Mouse (Mus musculus) liver, embryonic 14.5 days (tissue): ENCODE measurements around the gene Dnali1. TPM values are rescaled to one million over a fixed set of nuclear protein-coding genes. Genes with fewer than 3 reads are reported as not detected.

Experiments
- ATAC-seq: fragments of 200-750 bp; cut with Nextera tagmentation; 2 replicates; pipeline ENCODE4 v1.8.0; 2017; ENCODE audit warnings: moderate number of reproducible peaks, mild to moderate bottlenecking, moderate library complexity; ENCODE audit not compliant: insufficient read depth
- DNase-seq, 3 experiments: peaks; one replicate each; pipeline ENCODE4 v3.0.0-alpha.2; 2012 to 2013; ENCODE audit warnings: low read depth in 3 of 3, low spot score in 3 of 3
- H3K27ac ChIP-seq: fragments of 300-500 bp; sonication (generic); 2 replicates; pipeline ENCODE4 v1.5.1; 2014; ENCODE audit warnings: moderate library complexity, mild to moderate bottlenecking, control low read depth, inconsistent platforms
- H3K27me3 ChIP-seq: fragments of 300-500 bp; sonication (generic); 2 replicates; pipeline ENCODE4 v1.6.1; 2014; ENCODE audit warnings: mild to moderate bottlenecking, low read length, moderate library complexity; ENCODE audit not compliant: control insufficient read depth, insufficient read depth
- H3K36me3 ChIP-seq: fragments of 300-500 bp; sonication (generic); replicated peaks from 2 replicates; pipeline ENCODE4 v1.6.1; 2014; ENCODE audit warnings: low read depth; ENCODE audit not compliant: control insufficient read depth, insufficient read depth
- H3K4me1 ChIP-seq, 2 experiments: fragments of 200-500 bp in 1 of 2; fragments of 300-500 bp in 1 of 2; sonication (generic) in 1 of 2; replicated peaks; 2 replicates each; pipeline ENCODE4 v1.6.1; 2012 to 2014; ENCODE audit warnings: antibody characterized with exemption in 1 of 2, inconsistent platforms in 1 of 2, low read length in 1 of 2; ENCODE audit not compliant: control insufficient read depth in 2 of 2, insufficient read depth in 2 of 2
- H3K4me2 ChIP-seq: fragments of 300-500 bp; sonication (generic); 2 replicates; pipeline ENCODE4 v1.6.1; 2014; ENCODE audit warnings: low read depth, mild to moderate bottlenecking, control low read depth, moderate library complexity
- H3K4me3 ChIP-seq, 2 experiments: fragments of 200-500 bp in 1 of 2; fragments of 300-500 bp in 1 of 2; sonication (generic) in 1 of 2; 2 replicates each; pipeline ENCODE4 v1.5.1; 2012 to 2014; ENCODE audit warnings: low read depth in 2 of 2, low read length in 2 of 2, mild to moderate bottlenecking in 2 of 2, control low read depth in 1 of 2, inconsistent platforms in 1 of 2, moderate library complexity in 1 of 2; ENCODE audit not compliant: insufficient read depth in 1 of 2
- H3K9ac ChIP-seq: fragments of 300-500 bp; sonication (generic); replicated peaks from 2 replicates; pipeline ENCODE4 v1.6.1; 2014; ENCODE audit warnings: mild to moderate bottlenecking, control low read depth, moderate library complexity
- H3K9me3 ChIP-seq: fragments of 300-500 bp; sonication (generic); 2 replicates; pipeline ENCODE4 v1.6.1; 2016; ENCODE audit warnings: low read length, mixed read lengths; ENCODE audit not compliant: control insufficient read depth
- CTCF ChIP-seq: IDR thresholded peaks from 2 replicates; pipeline ENCODE4 v1.5.1; 2016; ENCODE audit warnings: antibody characterized with exemption, low read depth, control low read depth
- EP300 ChIP-seq: IDR thresholded peaks from 2 replicates; pipeline ENCODE4 v1.6.1; 2016; ENCODE audit warnings: antibody characterized with exemption, low read depth
- WGBS: fragments of 180-500 bp; shearing (Covaris S2); extraction: QIAGEN DNeasy Blood & Tissue Kit; methylation state at CpG from one replicate; pipeline ENCODE4 v1.1.7; 2014; ENCODE audit not compliant: insufficient replicate concordance; 5-methylcytosine and 5-hydroxymethylcytosine counted together
- polyA plus RNA-seq, 2 experiments: library from polyadenylated mRNA; depleted of rRNA in 1 of 2; stranded (reverse) in 1 of 2; unstranded in 1 of 2; fragments of >200 nt; fragmentation: Nextera tagmentation in 1 of 2; extraction: Ambion mirVana in 1 of 2; gene quantifications; 2 replicates each; pipeline versions ENCODE4 v1.2.1 to v1.2.3; 2012 to 2014

Gene Dnali1
- polyA plus RNA-seq (2012; rRNA removed) (0.02 TPM in 1 of 2 replicates, not detected in the other), polyA plus RNA-seq (2014; fragmentation: Nextera tagmentation; extraction: Ambion mirVana) (0.10 TPM in 1 of 2 replicates, not detected in the other)

GRCm38 (mm10) chr4:125065517-125066307 lies at the start of gene Dnali1:
Gene Dnali1 (minus strand): TSS chr4:125065703.
- Histone ChIP-seq H3K36me3 (peaks cover 22% of the 10 kb centered on the region), H3K4me2 (peak within 1 kb of the TSS; percentile 98), H3K27me3 (no peaks in the 10 kb centered on the region), H3K9me3 (no peaks in the 10 kb centered on the region), H3K4me3 (peak within 1 kb of the TSS; percentile 82 to 95), H3K27ac (no peak within 1 kb of the TSS), H3K9ac (peak within 1 kb of the TSS; percentile 84), H3K4me1 (peaks cover 10 to 11% of the 10 kb centered on the region in 2 experiments)
- DNase-seq (peak; percentile 43 to 49 (median 48)), ATAC-seq (peak; percentile 1; the same call in 1 of the 2 replicates)
- TF ChIP-seq CTCF (no peak), EP300 (no peak)
- WGBS = 2% methylated on average over 26 of the region's 26 CpGs

- no peak overlapping the region for H3K4me2 ChIP-seq
- DNase-seq (no peak), ATAC-seq (no peak)
- peaks cover 0 to 14% of the 10 kb centered on the region in 2 experiments; a peak in 1 of 4 replicates for H3K4me1 ChIP-seq
- no peak overlapping the region for H3K27ac ChIP-seq
- no peaks in the 10 kb centered on the region for H3K9me3 ChIP-seq
- no peaks in the 10 kb centered on the region for H3K27me3 ChIP-seq
- 62% methylated on average over 4 of the region's 4 CpGs for WGBS
- no peak for TF ChIP-seq CTCF
- no peak for TF ChIP-seq EP300
- no peaks in the 10 kb centered on the region; the same call in 1 of the 2 replicates for H3K36me3 ChIP-seq
- H3K4me3 ChIP-seq = no peak overlapping the region
- no peak overlapping the region for H3K9ac ChIP-seq
These were observed 49.6 kb upstream of the Dnali1 start for GRCm38 (mm10) chr4:125115081-125115480.

GRCm38 (mm10) chr4:125114638-125115037 lies 49.1 kb upstream of the Dnali1 start:
- Histone ChIP-seq H3K4me3 (no peak overlapping the region), H3K9ac (no peak overlapping the region), H3K27me3 (no peaks in the 10 kb centered on the region), H3K4me2 (no peak overlapping the region), H3K36me3 (no peaks in the 10 kb centered on the region; the same call in 1 of the 2 replicates), H3K27ac (no peak overlapping the region), H3K4me1 (peaks cover 0 to 14% of the 10 kb centered on the region in 2 experiments; a peak in 1 of 4 replicates), H3K9me3 (no peaks in the 10 kb centered on the region)
- ATAC-seq = peak; percentile 27; the same call in 1 of the 2 replicates
- DNase-seq = no peak
- WGBS = 9% methylated on average over 6 of the region's 6 CpGs
- TF ChIP-seq CTCF = peak; percentile 85
- no peak for TF ChIP-seq EP300

GRCm38 (mm10) chr4:125105354-125105753 lies 39.9 kb upstream of the Dnali1 start:
- H3K27ac ChIP-seq = no peak overlapping the region
- H3K4me3 ChIP-seq = no peak overlapping the region
- H3K9ac ChIP-seq = no peak overlapping the region
- H3K36me3 ChIP-seq = peaks cover 2% of the 10 kb centered on the region
- ATAC-seq (no peak), DNase-seq (no peak)
- H3K9me3 ChIP-seq = no peaks in the 10 kb centered on the region
- no peaks in the 10 kb centered on the region for H3K4me1 ChIP-seq
- H3K27me3 ChIP-seq = no peaks in the 10 kb centered on the region
- no peak overlapping the region for H3K4me2 ChIP-seq
- no peak for TF ChIP-seq EP300
- TF ChIP-seq CTCF = no peak
- WGBS = 80% methylated on average over 9 of the region's 9 CpGs

GRCm38 (mm10) chr4:125101334-125101733 lies 35.8 kb upstream of the Dnali1 start:
- Histone ChIP-seq H3K9me3 (no peaks in the 10 kb centered on the region), H3K27me3 (no peaks in the 10 kb centered on the region), H3K4me3 (no peak overlapping the region), H3K4me1 (no peaks in the 10 kb centered on the region), H3K9ac (no peak overlapping the region), H3K4me2 (no peak overlapping the region), H3K36me3 (peaks cover 2% of the 10 kb centered on the region), H3K27ac (no peak overlapping the region)
- ATAC-seq = no peak
- WGBS = 78% methylated on average over 13 of the region's 13 CpGs
- TF ChIP-seq EP300 = no peak
- no peak for TF ChIP-seq CTCF
- no peak for DNase-seq
